Mouse (Mus musculus) testis, adult 2 months (tissue): Measurements from ENCODE around the gene Ccpg1. TPM values are rescaled to one million over a fixed set of nuclear protein-coding genes. Genes with fewer than 3 reads are reported as not detected.

Experiments
- H3K27ac ChIP-seq: fragments of 200-500 bp; 2 replicates; pipeline ENCODE4 v1.5.1; 2012; ENCODE audit warnings: low read depth, low read length; ENCODE audit not compliant: control insufficient read depth, insufficient read depth
- H3K27me3 ChIP-seq: fragments of 200-500 bp; 2 replicates; pipeline ENCODE4 v1.6.1; 2012; ENCODE audit warnings: mild to moderate bottlenecking, low read length, moderate library complexity; ENCODE audit not compliant: control insufficient read depth, insufficient read depth
- H3K36me3 ChIP-seq: fragments of 200-500 bp; 2 replicates; pipeline ENCODE4 v1.6.1; 2012; ENCODE audit warnings: mild to moderate bottlenecking, low read length; ENCODE audit not compliant: control insufficient read depth, insufficient read depth
- H3K4me1 ChIP-seq: fragments of 200-500 bp; 2 replicates; pipeline ENCODE4 v1.6.1; 2012; ENCODE audit warnings: low read length; ENCODE audit not compliant: control insufficient read depth, insufficient read depth
- H3K4me3 ChIP-seq: fragments of 200-500 bp; 2 replicates; pipeline ENCODE4 v1.5.1; 2012; ENCODE audit warnings: low read depth, mild to moderate bottlenecking, low read length, moderate library complexity, mixed read lengths; ENCODE audit not compliant: control insufficient read depth
- CTCF ChIP-seq: fragments of 200-500 bp; IDR thresholded peaks from 2 replicates; pipeline ENCODE4 v1.5.1; 2012; ENCODE audit warnings: low read depth, mild to moderate bottlenecking, inconsistent platforms, low read length, moderate library complexity; ENCODE audit not compliant: control insufficient read depth, insufficient read depth, insufficient replicate concordance
- POLR2A ChIP-seq: fragments of 200-500 bp; IDR thresholded peaks from 2 replicates; pipeline ENCODE4 v1.6.1; 2012; ENCODE audit warnings: low read depth, mild to moderate bottlenecking, inconsistent platforms, low read length, moderate library complexity; ENCODE audit not compliant: control insufficient read depth
- polyA plus RNA-seq: library from polyadenylated mRNA; depleted of rRNA; stranded (reverse); fragments of >200 nt; gene quantifications from 2 replicates; pipeline ENCODE4 v1.2.3, GENCODE M21; 2012

The Ccpg1 gene
- polyA plus RNA-seq, 1 experiment, result 38.9 TPM

DNA sequence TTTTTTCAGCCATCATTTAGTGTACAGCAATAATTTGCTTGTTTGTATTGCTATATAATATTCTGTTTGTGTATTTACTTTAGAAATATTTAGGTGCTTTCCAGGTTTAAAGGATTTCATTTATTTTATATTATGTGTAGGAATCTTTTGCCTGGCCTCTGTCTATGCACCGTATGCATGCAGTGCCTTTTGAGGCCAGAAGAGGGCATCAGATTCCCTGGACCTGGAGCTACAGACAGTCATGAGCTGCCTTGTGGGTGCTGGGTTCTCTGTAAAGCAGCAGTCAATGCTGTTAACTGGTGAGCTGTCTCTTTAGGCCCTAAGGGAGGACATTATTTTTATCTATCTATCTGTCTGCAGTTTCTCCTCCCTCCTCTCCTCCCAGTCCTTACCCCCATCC lies 29.7 kb upstream of the Ccpg1 start:
- H3K4me1 ChIP-seq, result peaks cover 4% of the 10 kb centered on the region; the same call in 1 of the 2 replicates
- no peak overlapping the region for H3K27ac ChIP-seq
- no peaks in the 10 kb centered on the region for H3K27me3 ChIP-seq
- no peak overlapping the region for H3K4me3 ChIP-seq
- no peaks in the 10 kb centered on the region for H3K36me3 ChIP-seq
- peak; percentile 67; the same call in 1 of the 2 replicates for TF ChIP-seq CTCF
- TF ChIP-seq POLR2A, result no peak

DNA sequence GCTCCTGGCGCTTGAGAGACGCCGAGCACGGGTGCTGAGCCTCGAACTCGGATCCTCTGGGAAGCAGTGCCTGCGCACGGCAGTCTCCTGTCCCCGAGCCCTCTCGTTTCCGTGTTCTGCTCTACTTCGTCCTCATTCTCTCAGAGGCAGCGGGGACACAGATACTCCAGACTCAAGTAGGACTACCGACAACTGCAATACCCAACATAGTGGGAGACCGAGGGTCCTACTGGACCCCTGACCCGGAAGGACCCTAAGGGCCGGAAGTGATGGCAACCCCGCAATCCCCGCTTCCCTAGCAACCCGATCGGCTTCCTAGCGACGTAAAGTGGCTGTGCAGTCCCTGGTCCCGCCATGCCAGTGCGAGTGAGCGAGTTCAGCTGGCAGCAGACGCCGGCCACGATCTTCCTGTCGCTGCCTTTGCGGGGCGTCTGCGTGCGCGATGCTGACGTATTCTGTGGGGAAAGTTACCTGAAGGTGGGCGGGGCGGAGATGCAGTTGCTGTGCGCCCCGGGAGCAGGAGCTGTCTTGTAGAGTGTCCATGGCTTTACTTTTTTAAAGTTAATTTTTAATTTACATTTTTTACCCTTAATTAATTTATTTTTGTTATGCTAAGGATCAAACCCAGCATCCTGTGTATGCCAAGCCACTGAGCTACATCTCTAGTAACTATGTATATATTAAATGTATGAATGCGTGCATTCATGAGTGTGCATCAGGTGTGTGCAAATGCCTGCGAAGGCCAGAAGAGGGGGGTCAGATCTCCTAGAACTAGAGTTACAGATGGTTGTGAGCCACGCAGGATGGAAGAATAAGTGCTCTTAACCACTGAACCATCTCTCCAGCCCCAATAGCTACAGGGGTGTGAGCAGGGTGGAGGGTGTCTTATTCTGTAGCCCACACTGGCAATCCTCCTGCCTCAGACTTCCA lies 26.4 kb upstream of the Ccpg1 start, which contains the start of the genes Dyx1c1 and Gm44503:
Gene Dyx1c1 (plus strand): TSS at position 265 of the 930 bp plus-strand sequence.
Gene Gm44503 (plus strand): TSS at position 332 of the 930 bp plus-strand sequence.
- H3K27ac ChIP-seq, result peak within 1 kb of the TSS; percentile 78
- H3K4me1 ChIP-seq, result peaks cover 5% of the 10 kb centered on the region; the same call in 1 of the 2 replicates
- peaks cover 1% of the 10 kb centered on the region; the same call in 1 of the 2 replicates for H3K36me3 ChIP-seq
- no peaks in the 10 kb centered on the region for H3K27me3 ChIP-seq
- H3K4me3 ChIP-seq, result peak within 1 kb of the TSS; percentile 97
- TF ChIP-seq POLR2A, result peak; percentile 89
- no peak for TF ChIP-seq CTCF

DNA sequence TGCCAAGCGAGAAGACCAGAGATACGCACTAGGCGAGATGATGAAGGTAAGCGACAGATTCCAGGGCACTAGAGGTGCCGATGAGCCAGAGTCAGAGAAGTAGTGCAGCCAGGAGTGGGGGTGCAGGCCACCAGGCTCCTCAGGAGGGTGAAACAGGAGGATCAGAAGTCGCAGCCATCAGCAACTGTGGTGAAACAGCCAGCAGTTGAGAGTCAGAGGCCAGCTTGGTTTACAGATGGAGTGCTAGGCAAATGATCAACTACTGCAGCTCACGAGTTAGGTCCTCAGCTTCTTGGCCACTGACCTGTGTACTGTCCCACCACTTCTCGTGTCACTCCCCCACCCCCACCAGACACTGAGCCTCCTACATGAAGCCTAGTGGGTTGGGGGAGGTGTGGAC lies 23.9 kb upstream of the Ccpg1 start:
- H3K27me3 ChIP-seq, result no peaks in the 10 kb centered on the region
- TF ChIP-seq POLR2A (no peak), CTCF (no peak)

DNA sequence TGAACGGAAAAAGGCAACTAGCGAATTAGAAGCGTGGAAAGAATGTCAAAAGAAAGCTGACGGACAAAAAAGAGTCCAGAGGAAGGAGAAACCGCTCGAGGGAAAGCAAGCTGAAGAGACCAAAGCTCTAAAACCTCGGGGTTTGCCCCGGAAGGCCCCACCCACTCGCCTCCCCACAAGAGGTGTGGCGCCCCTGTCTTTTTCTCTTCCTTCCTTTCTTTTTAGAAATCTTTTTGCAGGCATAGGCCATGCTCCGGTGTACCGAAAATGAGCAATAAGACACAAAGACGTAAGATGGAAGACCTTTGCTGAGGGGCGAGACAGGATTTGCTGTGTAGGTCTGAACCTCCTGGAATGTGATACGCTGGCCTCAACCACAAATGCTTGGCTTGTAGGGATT lies 23.3 kb upstream of the Ccpg1 start:
- H3K27ac ChIP-seq, result no peak overlapping the region
- peaks cover 1% of the 10 kb centered on the region for H3K36me3 ChIP-seq
- H3K4me3 ChIP-seq, result no peak overlapping the region

More for the DNA sequence above, 23.9 kb upstream of the Ccpg1 start:
- Histone ChIP-seq H3K27ac (no peak overlapping the region), H3K4me3 (no peak overlapping the region), H3K36me3 (peaks cover 1% of the 10 kb centered on the region), H3K4me1 (peaks cover 5% of the 10 kb centered on the region; the same call in 1 of the 2 replicates)

DNA sequence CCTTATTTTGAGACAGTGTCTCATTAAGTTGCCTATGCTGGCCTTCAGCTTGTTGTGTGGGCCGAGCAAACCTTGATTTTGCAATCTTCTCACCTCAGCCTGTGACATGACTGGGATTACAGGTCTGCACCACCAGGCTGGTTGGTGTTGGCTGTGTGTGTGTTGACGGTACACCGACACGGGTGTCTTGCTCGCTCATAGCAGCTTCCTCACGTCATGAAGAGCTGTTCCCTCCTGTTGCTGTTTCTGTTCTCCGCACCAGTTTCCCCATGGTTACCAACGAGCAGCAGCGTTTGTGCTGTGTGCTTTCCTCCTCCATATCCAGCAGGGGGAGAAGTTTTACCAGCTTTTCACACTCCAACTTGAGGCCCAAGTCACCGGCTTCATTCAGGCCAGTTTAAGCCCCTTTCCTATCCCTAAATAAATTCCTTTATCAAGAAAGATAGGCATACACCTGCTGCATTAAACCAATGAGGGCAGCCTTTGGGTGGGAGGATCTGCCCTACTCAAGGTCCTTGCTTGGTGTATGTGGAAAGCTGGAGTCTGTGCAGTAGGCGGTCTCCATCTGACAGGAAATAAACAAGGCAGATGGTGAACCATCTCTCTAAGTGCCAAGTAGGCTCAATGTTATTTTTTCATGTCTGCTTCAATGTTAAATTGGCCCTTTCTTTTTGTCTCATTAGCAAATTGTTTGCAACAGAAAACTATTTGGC lies 16.7 kb upstream of the Ccpg1 start:
- H3K27me3 ChIP-seq, result no peaks in the 10 kb centered on the region
- H3K4me1 ChIP-seq, result no peaks in the 10 kb centered on the region
- no peak overlapping the region for H3K4me3 ChIP-seq
- TF ChIP-seq CTCF (peak; percentile 40; the same call in 1 of the 2 replicates), POLR2A (no peak)
- H3K36me3 ChIP-seq, result no peaks in the 10 kb centered on the region; the same call in 1 of the 2 replicates
- H3K27ac ChIP-seq, result no peak overlapping the region

More for the DNA sequence above, 23.3 kb upstream of the Ccpg1 start:
- no peak for TF ChIP-seq CTCF
- TF ChIP-seq POLR2A, result no peak
- Histone ChIP-seq H3K27me3 (no peaks in the 10 kb centered on the region), H3K4me1 (peaks cover 5% of the 10 kb centered on the region; the same call in 1 of the 2 replicates)

DNA sequence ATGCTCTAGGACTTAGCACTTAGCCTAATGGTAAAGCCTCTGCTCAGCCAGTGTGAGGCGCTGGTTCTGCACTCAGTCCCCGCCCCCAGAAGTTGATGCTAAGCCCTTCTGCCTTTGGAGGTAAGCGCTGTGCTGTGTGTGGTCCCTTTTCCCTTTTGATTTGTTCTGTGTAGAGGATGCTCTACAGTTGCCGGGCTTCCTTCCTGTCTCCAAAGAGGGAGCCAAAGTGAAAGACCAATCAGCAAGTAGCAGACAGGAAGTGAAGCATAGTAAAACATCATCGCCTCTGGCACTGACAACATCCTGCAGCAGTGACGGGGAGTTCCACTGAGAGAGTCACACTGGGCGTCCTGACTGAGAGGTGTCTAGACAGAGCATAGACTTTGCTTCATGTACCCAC lies 15.4 kb upstream of the Ccpg1 start:
- Histone ChIP-seq H3K4me1 (no peaks in the 10 kb centered on the region), H3K27ac (no peak overlapping the region), H3K27me3 (no peaks in the 10 kb centered on the region), H3K36me3 (no peaks in the 10 kb centered on the region; the same call in 1 of the 2 replicates), H3K4me3 (no peak overlapping the region)
- TF ChIP-seq CTCF, result no peak
- no peak for TF ChIP-seq POLR2A

DNA sequence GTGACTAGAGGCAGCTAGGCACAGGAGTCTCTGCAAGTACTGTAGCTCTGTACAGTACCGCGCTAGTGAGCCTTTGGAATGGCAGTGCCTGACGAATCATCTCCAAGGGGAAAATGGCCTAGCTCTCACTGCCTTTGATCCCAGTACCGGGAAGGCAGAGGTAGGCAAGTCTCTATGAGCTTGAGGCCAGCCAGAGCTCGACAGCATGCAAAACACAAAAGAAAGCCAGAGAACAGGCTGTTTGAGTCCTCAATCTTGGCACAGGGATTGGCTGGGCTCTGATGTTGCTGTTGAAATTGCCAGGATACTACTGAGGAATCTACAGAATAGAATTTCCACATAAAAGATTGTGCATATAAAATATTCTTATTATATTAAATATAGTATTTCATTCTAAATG lies 12.8 kb upstream of the Ccpg1 start:
- Histone ChIP-seq H3K27me3 (no peaks in the 10 kb centered on the region), H3K36me3 (no peaks in the 10 kb centered on the region; the same call in 1 of the 2 replicates), H3K4me1 (no peaks in the 10 kb centered on the region), H3K27ac (no peak overlapping the region), H3K4me3 (no peak overlapping the region)
- no peak for TF ChIP-seq POLR2A
- no peak for TF ChIP-seq CTCF
